9 mouse cellular contexts compared by ENCODE assay signal in genomic region chr19:10603660-10604523, GRCm38 (mm10). TPM values are rescaled to one million over a fixed set of nuclear protein-coding genes. Genes with fewer than 3 reads are reported as not detected.
DNase-seq lines count a peak whose midpoint lies in the region; ATAC-seq and TF ChIP-seq lines count a peak whose summit lies in the region.
"Had no signal": no experiment of that assay in that cellular context is flagged by ENCODE, and none has a peak within 500 bp of the region (broad histone marks: within the 10 kb centered on the region; RNA-seq: fewer than 3 reads in every experiment).

No protein-coding gene starts in this region.

- H3K36me3 ChIP-seq in ES-E14 (ENCODE audit: control insufficient read depth, insufficient read depth, low read length, poor library complexity, severe bottlenecking), result peaks cover 17% of the 10 kb centered on the region
- H3K36me3 ChIP-seq in heart, postnatal 0 days (replicated peaks; ENCODE audit: control insufficient read depth, insufficient read depth, low read length), result peaks cover 25% of the 10 kb centered on the region
- peaks cover 10% of the 10 kb centered on the region; the same call in 1 of the 2 replicates for H3K36me3 ChIP-seq in limb, embryonic 11.5 days (ENCODE audit: control insufficient read depth, insufficient read depth, low read length)

- H3K4me3 ChIP-seq in gastrocnemius, adult 2 months, result no peak overlapping the region
- H3K4me3 ChIP-seq in ES-E14 (ENCODE audit: insufficient read depth in 1 of 2, low read depth in 1 of 2, low read length in 2 of 2, poor library complexity in 1 of 2, severe bottlenecking in 1 of 2), result peak overlapping the region in 1 of 2 experiments; percentile 9; a peak in 1 of 4 replicates
- no peak overlapping the region for H3K4me3 ChIP-seq in heart, postnatal 0 days (ENCODE audit: low read depth, low read length)
- H3K4me3 ChIP-seq in limb, embryonic 11.5 days (ENCODE audit: low read depth, low read length), result 0 out of 2 replicates have a peak overlapping the region, but pooled peaks have one; percentile 0

- no peak for TF ChIP-seq EP300 in heart, postnatal 0 days (IDR thresholded peaks at IDR 0.05; ENCODE audit: low read depth)

- DNase-seq in gastrocnemius, adult 2 months, result no peak
- DNase-seq in gastrocnemius, postnatal 4 days (ENCODE audit: low spot score in 2 of 2), result no peak
- no peak for DNase-seq in ES-E14 (ENCODE audit: low read depth, low spot score)
- DNase-seq in heart, postnatal 0 days (ENCODE audit: low spot score), result no peak
- DNase-seq in limb, embryonic 11.5 days (ENCODE audit: low spot score), result no peak
- DNase-seq in testis, postnatal 10 days (ENCODE audit: low spot score), result peak; percentile 63
- no peak for DNase-seq in gastrocnemius, postnatal 36 days
- no peak for DNase-seq in ovary, postnatal 36 days (ENCODE audit: low spot score)

- no peaks in the 10 kb centered on the region for H3K9me3 ChIP-seq in ES-E14 (ENCODE audit: control insufficient read depth, insufficient read depth, low read depth, low read length)
- no peaks in the 10 kb centered on the region for H3K9me3 ChIP-seq in heart, postnatal 0 days (replicated peaks; ENCODE audit: control insufficient read depth, low read length)
- no peaks in the 10 kb centered on the region for H3K9me3 ChIP-seq in limb, embryonic 11.5 days (ENCODE audit: control insufficient read depth, low read length)

- H3K4me1 ChIP-seq in ES-E14 (ENCODE audit: control insufficient read depth in 2 of 2, insufficient read depth in 2 of 2, low read length in 2 of 2, poor library complexity in 1 of 2), result peaks cover 12 to 21% of the 10 kb centered on the region in 2 experiments
- peaks cover 24% of the 10 kb centered on the region for H3K4me1 ChIP-seq in heart, postnatal 0 days (ENCODE audit: control insufficient read depth, insufficient read depth)
- H3K4me1 ChIP-seq in limb, embryonic 11.5 days (ENCODE audit: control insufficient read depth, insufficient read depth, low read length), result peaks cover 15% of the 10 kb centered on the region

- WGBS in heart, postnatal 0 days, result 72% methylated on average over 18 of the region's 18 CpGs
- WGBS in limb, embryonic 11.5 days, result 88% methylated on average over 18 of the region's 18 CpGs

- peak overlapping the region; percentile 46 for H3K9ac ChIP-seq in ES-E14 (ENCODE audit: insufficient read depth, low read depth, low read length, poor library complexity, severe bottlenecking)
- no peak overlapping the region for H3K9ac ChIP-seq in heart, postnatal 0 days (replicated peaks; ENCODE audit: low read depth, low read length)
- 0 out of 2 replicates have a peak overlapping the region, but pooled peaks have one; percentile 22 for H3K9ac ChIP-seq in limb, embryonic 11.5 days (ENCODE audit: low read length)

- no peak for ATAC-seq in heart, postnatal 0 days (ENCODE audit: insufficient read depth, low read depth)
- ATAC-seq in limb, embryonic 11.5 days (ENCODE audit: insufficient number of reproducible peaks, low FRiP score, low TSS enrichment, low read depth), result no peak

- H3K4me2 ChIP-seq in heart, postnatal 0 days (ENCODE audit: low read depth, low read length), result no peak overlapping the region
- no peak overlapping the region for H3K4me2 ChIP-seq in limb, embryonic 11.5 days (ENCODE audit: low read depth, severe bottlenecking)

- H3K27me3 ChIP-seq in heart, postnatal 0 days (ENCODE audit: control insufficient read depth, insufficient read depth, low read length), result no peaks in the 10 kb centered on the region
- H3K27me3 ChIP-seq in limb, embryonic 11.5 days (ENCODE audit: control insufficient read depth, insufficient read depth, low read length), result no peaks in the 10 kb centered on the region

- intact Hi-C loops in gastrocnemius, adult 2 months (cut with DNase I), result loop anchor here (2.0 kb wide), 1 partner anchor 27 kb away; the partner anchor contains the start of genes Cyb561a3 and Tmem138
- intact Hi-C loops in gastrocnemius, postnatal 36 days (cut with DNase I), result loop anchor here (5.0 kb wide), 1 partner anchor 47 kb away; the partner anchor contains the start of gene Tmem216

- no peak for TF ChIP-seq CTCF in gastrocnemius, adult 2 months (IDR thresholded peaks at IDR 0.05)
- no peak for TF ChIP-seq CTCF in heart, postnatal 0 days (IDR thresholded peaks at IDR 0.05; ENCODE audit: low read depth)

- peak overlapping the region; percentile 98 for H3K27ac ChIP-seq in gastrocnemius, adult 2 months
- peak overlapping the region; percentile 14; the same call in 1 of the 2 replicates for H3K27ac ChIP-seq in ES-E14 (ENCODE audit: insufficient read depth, low read depth, low read length, poor library complexity, severe bottlenecking)
- H3K27ac ChIP-seq in heart, postnatal 0 days (ENCODE audit: low read depth), result peak overlapping the region; percentile 94; the same call in 1 of the 2 replicates
- H3K27ac ChIP-seq in limb, embryonic 11.5 days (replicated peaks; ENCODE audit: low read depth, low read length), result 0 out of 2 replicates have a peak overlapping the region, but pooled peaks have one; percentile 36

- in situ Hi-C loops in ES-E14 (cut with MboI; ENCODE audit: low sequenced_read_pairs in 2 of 2, unreplicated experiment in 2 of 2), result loop anchor here in 1 of 2 experiments (25.0 kb wide), 3 partner anchors 717 to 1692 kb away; partner anchors contain the start of genes B3gat3 and Incenp

TF ChIP-seq in ES-E14, 5 proteins besides CTCF, POLR2A, EP300 and RAD21:
- TF ChIP-seq HCFC1 (IDR thresholded peaks at IDR 0.05; ENCODE audit: borderline replicate concordance, insufficient read depth, low read length) (no peak), CHD2 (IDR thresholded peaks at IDR 0.05; ENCODE audit: low read depth, low read length) (no peak), ZC3H11A (IDR thresholded peaks at IDR 0.05; ENCODE audit: borderline replicate concordance, low read depth, low read length) (no peak), MAFK (IDR thresholded peaks at IDR 0.05; ENCODE audit: insufficient read depth, low read depth, low read length) (no peak), ZNF384 (IDR thresholded peaks at IDR 0.05; ENCODE audit: low read depth, low read length) (no peak)

RNA-seq across cellular contexts. Expression of gene Ddb1, which starts 1.2 kb away (rescaled TPM):
- total RNA-seq in gastrocnemius, adult 2 months (2021), result 100 to 1,000 TPM; 128 to 132 TPM
- total RNA-seq in gastrocnemius, postnatal 4 days (2021), result 100 to 1,000 TPM; 338 to 352 TPM
- total RNA-seq in ES-E14 (2012; rRNA removed), result 584 and 635 TPM in 2 replicates
- 298 and 349 TPM in 2 replicates for total RNA-seq in heart, postnatal 0 days (2014; rRNA removed; ENCODE audit: low replicate concordance)
- 130 and 137 TPM in 2 replicates for polyA plus RNA-seq in heart, postnatal 0 days (2015; fragmentation: Nextera tagmentation; extraction: Ambion mirVana)
- 423 and 456 TPM in 2 replicates for polyA plus RNA-seq in limb, embryonic 11.5 days (2014; fragmentation: Nextera tagmentation; extraction: Ambion mirVana)
- total RNA-seq in gastrocnemius, postnatal 36 days (2021), result 100 to 1,000 TPM; 111 to 120 TPM

RNA-seq across cellular contexts. Expression of gene Tkfc, which starts 1.6 kb away (rescaled TPM):
- total RNA-seq in gastrocnemius, adult 2 months (2021), result 1 to 10 TPM; 3.0 to 4.5 TPM
- total RNA-seq in gastrocnemius, postnatal 4 days (2021), result 10 to 100 TPM; 13.3 to 14.0 TPM
- total RNA-seq in ES-E14 (2012; rRNA removed), result 12.2 and 14.4 TPM in 2 replicates
- total RNA-seq in heart, postnatal 0 days (2014; rRNA removed; ENCODE audit: low replicate concordance), result 2.7 and 3.0 TPM in 2 replicates
- 5.9 and 7.7 TPM in 2 replicates for polyA plus RNA-seq in heart, postnatal 0 days (2015; fragmentation: Nextera tagmentation; extraction: Ambion mirVana)
- 23.3 and 24.5 TPM in 2 replicates for polyA plus RNA-seq in limb, embryonic 11.5 days (2014; fragmentation: Nextera tagmentation; extraction: Ambion mirVana)
- total RNA-seq in gastrocnemius, postnatal 36 days (2021), result 1 to 10 TPM; 2.4 to 4.0 TPM

RNA-seq across cellular contexts. Expression of gene Tmem138, which starts 26.7 kb away (rescaled TPM):
- total RNA-seq in gastrocnemius, adult 2 months (2021), result 1 to 10 TPM; 1.5 TPM
- 1 to 10 TPM; 5.2 TPM for total RNA-seq in gastrocnemius, postnatal 4 days (2021)
- 22.4 and 29.8 TPM in 2 replicates for total RNA-seq in ES-E14 (2012; rRNA removed)
- 6.7 and 8.1 TPM in 2 replicates for total RNA-seq in heart, postnatal 0 days (2014; rRNA removed; ENCODE audit: low replicate concordance)
- 11.9 and 12.1 TPM in 2 replicates for polyA plus RNA-seq in heart, postnatal 0 days (2015; fragmentation: Nextera tagmentation; extraction: Ambion mirVana)
- 49.9 and 52.1 TPM in 2 replicates for polyA plus RNA-seq in limb, embryonic 11.5 days (2014; fragmentation: Nextera tagmentation; extraction: Ambion mirVana)
- under 1 TPM; 0.71 to 0.94 TPM for total RNA-seq in gastrocnemius, postnatal 36 days (2021)

RNA-seq across cellular contexts. Expression of gene Cyb561a3, which starts 26.9 kb away (rescaled TPM):
- 1 to 10 TPM; 6.3 to 6.4 TPM for total RNA-seq in gastrocnemius, adult 2 months (2021)
- total RNA-seq in gastrocnemius, postnatal 4 days (2021), result 1 to 10 TPM; 6.5 to 8.3 TPM
- total RNA-seq in ES-E14 (2012; rRNA removed), result 12.9 and 14.9 TPM in 2 replicates
- 11.9 and 22.7 TPM in 2 replicates for total RNA-seq in heart, postnatal 0 days (2014; rRNA removed; ENCODE audit: low replicate concordance)
- 13.7 and 15.5 TPM in 2 replicates for polyA plus RNA-seq in heart, postnatal 0 days (2015; fragmentation: Nextera tagmentation; extraction: Ambion mirVana)
- polyA plus RNA-seq in limb, embryonic 11.5 days (2014; fragmentation: Nextera tagmentation; extraction: Ambion mirVana), result 15.8 and 16.4 TPM in 2 replicates
- 1 to 10 TPM; 5.4 to 5.8 TPM for total RNA-seq in gastrocnemius, postnatal 36 days (2021)

RNA-seq across cellular contexts. Expression of gene Vwce, which starts 30.1 kb away (rescaled TPM):
- not detected for total RNA-seq in gastrocnemius, adult 2 months (2021)
- total RNA-seq in gastrocnemius, postnatal 4 days (2021), result under 1 TPM; 0.41 to 0.66 TPM
- 0.49 and 0.63 TPM in 2 replicates for total RNA-seq in ES-E14 (2012; rRNA removed)
- 0.19 and 4.7 TPM in 2 replicates for total RNA-seq in heart, postnatal 0 days (2014; rRNA removed; ENCODE audit: low replicate concordance)
- polyA plus RNA-seq in heart, postnatal 0 days (2015; fragmentation: Nextera tagmentation; extraction: Ambion mirVana), result 0.22 and 0.23 TPM in 2 replicates
- polyA plus RNA-seq in limb, embryonic 11.5 days (2014; fragmentation: Nextera tagmentation; extraction: Ambion mirVana), result 1.4 and 1.7 TPM in 2 replicates
- not detected for total RNA-seq in gastrocnemius, postnatal 36 days (2021)
- total RNA-seq: hematopoietic stem cell, adult 5-6 weeks had no signal

Comparison
In these comparisons a context has a peak if more than half of its experiments do, and no peak if none do; other contexts are left out.
1. H3K27ac ChIP-seq: peak in every context shown above with its lines; median percentile 98 in gastrocnemius, adult 2 months; 94 in heart, postnatal 0 days; 36 in limb, embryonic 11.5 days; 14 in ES-E14.